Mouse (Mus musculus) adrenal gland (tissue): ENCODE results near the gene Cd6.

Experiments
- intact Hi-C: fragments of 180-260 bp; cut with DNase I; formaldehyde crosslinking; loops from one replicate; pipeline ENCODE4 v1.15.1; 2025

Cd6 gene

GRCm38 (mm10) chr19:10767631-10768030, 62.2 kb downstream of the Cd6 start:
- intact Hi-C loops = no loop called here

- intact Hi-C loops = no loop called here
These were observed 66.4 kb downstream of the Cd6 start for GRCm38 (mm10) chr19:10763381-10764031.

- intact Hi-C loops = no loop called here
These were observed 67.4 kb downstream of the Cd6 start for GRCm38 (mm10) chr19:10762468-10762867.

GRCm38 (mm10) chr19:10761794-10762415, 68.0 kb downstream of the Cd6 start:
- intact Hi-C loops = no loop called here

- intact Hi-C loops = no loop called here
These were observed 69.7 kb downstream of the Cd6 start for GRCm38 (mm10) chr19:10759983-10760831.

GRCm38 (mm10) chr19:10759525-10759924, 70.3 kb downstream of the Cd6 start:
- intact Hi-C loops = no loop called here

- intact Hi-C loops = no loop called here
These were observed 71.2 kb downstream of the Cd6 start for GRCm38 (mm10) chr19:10758708-10759107.

GRCm38 (mm10) chr19:10757526-10757925, 72.3 kb downstream of the Cd6 start:
- intact Hi-C loops = no loop called here

GRCm38 (mm10) chr19:10757125-10757524, 72.7 kb downstream of the Cd6 start:
- intact Hi-C loops = no loop called here

- intact Hi-C loops = no loop called here
These were observed 77.2 kb downstream of the Cd6 start for GRCm38 (mm10) chr19:10752646-10753045.

GRCm38 (mm10) chr19:10752106-10752505, 77.8 kb downstream of the Cd6 start:
- intact Hi-C loops = no loop called here

GRCm38 (mm10) chr19:10751607-10752006, 78.3 kb downstream of the Cd6 start:
- intact Hi-C loops = no loop called here

- intact Hi-C loops = no loop called here
These were observed 79.7 kb downstream of the Cd6 start for GRCm38 (mm10) chr19:10750161-10750560.

- intact Hi-C loops = no loop called here
These were observed 80.6 kb downstream of the Cd6 start for GRCm38 (mm10) chr19:10749295-10749694.

GRCm38 (mm10) chr19:10748401-10749102, 81.3 kb downstream of the Cd6 start:
- intact Hi-C loops = no loop called here

GRCm38 (mm10) chr19:10747718-10748117, 82.1 kb downstream of the Cd6 start:
- intact Hi-C loops = no loop called here

GRCm38 (mm10) chr19:10747182-10747581, 82.7 kb downstream of the Cd6 start:
- intact Hi-C loops = no loop called here

GRCm38 (mm10) chr19:10742565-10742964, 87.3 kb downstream of the Cd6 start:
- intact Hi-C loops = no loop called here

GRCm38 (mm10) chr19:10742145-10742544, 87.7 kb downstream of the Cd6 start:
- intact Hi-C loops = no loop called here

- intact Hi-C loops = no loop called here
These were observed 89.0 kb downstream of the Cd6 start for GRCm38 (mm10) chr19:10740641-10741440.

GRCm38 (mm10) chr19:10739916-10740315, 89.9 kb downstream of the Cd6 start:
- intact Hi-C loops = no loop called here
